Mouse (Mus musculus) megakaryocyte, embryonic 14.5 days (primary cell): Measurements from ENCODE around the gene Itgb1bp2.

Source experiments
- FLI1 ChIP-seq: IDR thresholded peaks from 2 replicates; pipeline ENCODE4 v1.6.1; 2012; ENCODE audit warnings: low read length, inconsistent platforms, mixed read lengths
- GATA1 ChIP-seq: IDR thresholded peaks from 3 replicates; pipeline ENCODE4 v1.6.1; 2012; ENCODE audit warnings: mixed read lengths, low read length, inconsistent platforms, borderline replicate concordance

DNA sequence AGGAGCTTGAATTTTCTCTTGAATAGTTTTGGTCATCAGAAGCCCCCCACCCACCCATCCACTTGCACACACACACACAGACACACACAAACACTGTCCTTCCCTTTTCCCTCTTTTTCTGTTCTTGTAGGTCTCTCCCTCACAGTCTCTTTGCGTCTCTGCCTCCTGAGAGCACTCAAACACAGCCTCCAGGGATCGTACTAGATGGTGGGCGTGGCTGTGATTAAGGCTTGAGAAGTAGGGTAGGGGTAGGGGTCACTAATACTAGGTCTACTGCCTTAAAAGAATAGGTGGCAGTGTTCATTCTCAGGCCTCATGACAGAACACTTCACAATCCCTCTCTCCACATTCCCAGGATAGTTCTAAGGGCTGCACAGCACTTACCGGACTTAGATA, 28.2 kb upstream of the Itgb1bp2 start, which contains the start of gene Zmym3:
- no peak for TF ChIP-seq GATA1
- no peak for TF ChIP-seq FLI1
